Mouse (Mus musculus): ENCODE results near the gene Plxnc1.

Gene Plxnc1

DNA sequence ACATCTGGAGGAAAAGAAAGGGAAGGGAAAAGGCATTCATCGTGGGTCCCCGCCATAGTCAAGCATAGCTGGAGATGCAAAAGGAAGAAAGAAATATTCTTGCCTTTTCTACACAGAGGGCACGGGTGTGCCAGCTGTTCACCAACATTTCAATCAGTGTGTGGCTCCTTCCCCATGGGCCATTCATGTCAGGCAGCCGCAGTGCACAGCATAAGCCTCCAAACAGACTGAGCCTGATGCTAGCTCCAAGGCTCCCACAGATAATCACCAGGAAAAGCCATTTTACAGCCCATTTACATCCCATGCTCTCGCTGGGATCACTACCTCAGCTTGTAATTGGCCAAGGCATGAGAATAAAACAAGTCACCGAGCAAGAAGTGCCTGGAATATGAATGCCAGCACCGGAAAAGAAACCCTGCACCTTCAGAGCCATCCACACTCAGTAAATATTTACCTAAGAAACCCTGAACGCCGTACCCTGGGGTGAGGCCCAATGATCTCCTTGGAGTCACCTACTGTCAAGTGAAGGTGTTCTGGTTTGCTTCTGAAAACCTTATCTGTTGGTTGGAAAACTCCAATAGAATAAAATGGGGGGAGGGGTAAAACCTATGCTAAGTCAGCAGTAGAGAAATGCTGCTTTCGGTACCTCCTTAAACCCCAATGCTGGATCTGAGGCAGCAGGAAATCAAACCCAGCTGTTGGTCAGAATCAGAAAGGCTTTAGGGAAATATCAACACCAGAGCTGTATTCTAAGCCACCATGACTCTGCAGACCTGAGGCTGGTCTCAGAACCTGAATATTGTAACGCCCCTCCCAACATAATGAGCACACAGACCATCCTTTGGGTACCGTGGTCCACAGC lies 77.4 kb downstream of the Plxnc1 start:
- DNase-seq (ENCODE audit: low spot score) = no peak

DNA sequence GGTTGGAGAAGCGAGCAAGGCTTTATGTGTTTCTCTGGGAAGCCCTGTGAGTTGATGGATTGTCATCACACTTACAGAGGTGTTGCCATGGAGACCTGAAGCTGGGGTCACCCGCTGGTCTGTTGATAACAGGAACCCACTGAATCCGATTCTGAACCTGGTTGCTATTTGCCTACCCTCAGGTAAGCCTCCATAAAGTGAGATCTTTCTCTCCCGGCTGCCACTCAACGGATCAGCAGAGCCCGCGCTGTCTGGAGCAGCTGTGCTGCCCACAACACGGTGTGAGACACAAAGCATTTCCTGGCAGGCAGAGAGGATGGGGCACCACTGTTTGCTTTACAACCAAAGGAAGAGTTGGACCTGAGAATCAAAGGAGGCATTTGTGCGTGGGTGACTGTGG lies 79.4 kb downstream of the Plxnc1 start:
- no peak for DNase-seq (ENCODE audit: low spot score)

- no peak for DNase-seq (ENCODE audit: low spot score)
These were observed 80.3 kb downstream of the Plxnc1 start for GRCm38 (mm10) chr10:94864199-94864928.

GRCm38 (mm10) chr10:94863251-94863650 lies 81.4 kb downstream of the Plxnc1 start:
- DNase-seq (ENCODE audit: low spot score) = no peak

DNA sequence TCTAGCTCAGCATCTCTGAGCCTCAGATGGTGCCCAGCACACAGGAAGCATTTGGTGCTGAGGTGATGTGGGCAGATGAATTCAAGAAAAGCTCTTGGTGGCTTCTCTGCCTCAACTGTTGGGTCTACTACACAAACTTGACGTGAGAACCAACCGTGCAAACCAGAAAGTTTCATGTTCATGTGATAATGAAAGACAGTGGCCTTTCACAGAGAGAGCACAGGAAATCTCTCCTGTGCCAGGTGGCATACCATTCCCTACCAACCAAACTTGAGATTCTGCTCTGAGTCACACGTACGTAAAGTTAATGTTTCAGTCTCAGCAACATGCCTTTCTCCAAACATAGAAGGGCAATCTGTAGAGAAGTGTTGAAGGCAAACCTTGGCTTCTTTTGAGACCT lies 83.8 kb downstream of the Plxnc1 start:
- no peak for DNase-seq (ENCODE audit: low spot score)

GRCm38 (mm10) chr10:94858277-94859033 lies 86.2 kb downstream of the Plxnc1 start:
- no peak for DNase-seq (ENCODE audit: low spot score)

GRCm38 (mm10) chr10:94850565-94850964 lies 94.1 kb downstream of the Plxnc1 start:
- DNase-seq (ENCODE audit: low spot score) = no peak

DNA sequence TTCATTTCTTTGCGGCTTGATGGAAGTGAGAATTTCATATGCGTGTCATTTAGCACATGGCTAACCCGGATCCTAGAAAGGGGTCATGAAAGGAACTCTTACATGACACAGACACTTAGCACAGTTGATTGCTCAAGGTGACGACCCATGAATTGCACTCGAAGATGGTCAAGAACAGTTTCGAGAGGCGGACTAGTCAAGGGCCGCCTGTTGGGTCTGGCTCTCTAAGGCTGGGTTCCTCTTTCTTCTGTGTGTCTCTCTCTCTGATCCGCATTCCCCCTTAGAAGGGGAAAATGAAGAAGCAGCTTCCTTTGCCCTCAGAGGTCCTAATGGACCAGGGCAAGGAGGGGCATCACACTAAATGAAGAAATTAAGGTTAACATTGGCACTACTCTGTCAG lies 94.7 kb downstream of the Plxnc1 start:
- no peak for DNase-seq (ENCODE audit: low spot score)

- DNase-seq (ENCODE audit: low spot score) = no peak
These were observed 95.3 kb downstream of the Plxnc1 start for GRCm38 (mm10) chr10:94849360-94849759.

DNA sequence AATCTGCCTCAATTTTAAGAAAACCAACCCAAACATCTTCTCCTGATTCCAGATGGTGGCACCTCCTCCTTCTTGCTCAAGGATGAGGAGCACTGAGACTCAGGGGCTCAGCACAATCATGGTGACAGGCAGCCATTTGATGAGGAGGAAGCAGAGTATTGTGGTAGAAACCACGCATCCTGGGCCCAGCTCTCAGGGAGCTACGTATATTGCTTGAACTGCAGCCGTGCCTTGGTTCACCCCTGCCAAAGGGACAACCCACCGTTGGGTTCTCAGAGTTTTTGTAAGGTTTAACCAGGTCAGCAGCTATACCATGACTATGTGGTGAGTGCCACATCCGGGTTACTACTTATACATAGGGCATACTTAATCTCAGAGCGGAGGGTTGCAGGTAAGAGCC lies 96.3 kb downstream of the Plxnc1 start:
- no peak for DNase-seq (ENCODE audit: low spot score)

DNA sequence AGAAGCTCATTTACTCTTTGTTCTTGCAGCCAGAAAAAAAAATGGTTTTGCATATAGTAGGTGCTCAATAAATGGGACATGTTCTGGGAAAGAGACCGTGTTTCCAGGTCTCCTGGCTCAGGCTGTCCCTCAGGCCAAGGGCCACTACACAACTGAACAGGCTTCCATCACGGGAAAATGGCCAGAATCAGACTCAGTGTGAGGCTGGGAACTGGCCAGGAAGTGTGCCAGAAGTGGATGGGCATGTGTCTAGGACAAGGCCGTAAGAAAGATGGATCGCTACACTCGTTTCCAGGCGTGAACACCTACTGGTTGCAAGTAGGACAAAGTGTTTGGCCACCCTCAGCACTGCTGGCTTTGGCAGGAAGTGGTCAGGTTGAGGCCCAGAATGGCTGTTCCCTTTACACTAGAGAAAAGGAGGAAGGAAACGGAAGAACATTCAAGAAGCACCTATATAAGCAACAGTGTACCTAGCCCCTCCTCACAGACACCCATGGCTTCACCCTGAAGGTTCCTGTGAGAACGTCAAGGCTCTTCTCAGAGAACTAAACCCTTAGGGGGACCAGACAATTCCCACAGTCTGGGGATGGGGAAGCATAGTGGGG lies 98.0 kb downstream of the Plxnc1 start:
- DNase-seq (ENCODE audit: low spot score) = no peak

DNA sequence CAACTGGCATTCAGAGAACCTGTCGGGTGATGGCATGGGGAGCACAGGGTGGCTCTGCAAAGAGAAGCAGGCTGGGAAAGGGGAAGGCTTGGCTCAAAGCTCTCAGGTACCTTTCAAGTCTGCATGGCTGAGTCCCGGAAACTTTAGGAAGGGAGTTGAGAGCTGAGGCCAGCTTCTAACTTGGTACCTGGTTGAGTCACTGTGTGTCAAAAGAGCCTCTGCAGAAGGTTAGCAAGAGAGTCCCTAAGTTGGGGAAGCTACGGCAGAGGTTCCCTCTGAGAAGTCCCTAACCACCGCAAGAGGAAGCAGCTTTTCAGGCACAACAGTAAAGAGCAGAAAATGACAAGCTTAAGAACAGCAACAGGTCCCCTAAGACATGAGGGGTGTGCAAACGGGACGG lies 99.9 kb downstream of the Plxnc1 start:
- DNase-seq (ENCODE audit: low spot score) = no peak

- no peak for DNase-seq (ENCODE audit: low spot score)
These were observed 108.8 kb downstream of the Plxnc1 start for GRCm38 (mm10) chr10:94835874-94836273.

DNA sequence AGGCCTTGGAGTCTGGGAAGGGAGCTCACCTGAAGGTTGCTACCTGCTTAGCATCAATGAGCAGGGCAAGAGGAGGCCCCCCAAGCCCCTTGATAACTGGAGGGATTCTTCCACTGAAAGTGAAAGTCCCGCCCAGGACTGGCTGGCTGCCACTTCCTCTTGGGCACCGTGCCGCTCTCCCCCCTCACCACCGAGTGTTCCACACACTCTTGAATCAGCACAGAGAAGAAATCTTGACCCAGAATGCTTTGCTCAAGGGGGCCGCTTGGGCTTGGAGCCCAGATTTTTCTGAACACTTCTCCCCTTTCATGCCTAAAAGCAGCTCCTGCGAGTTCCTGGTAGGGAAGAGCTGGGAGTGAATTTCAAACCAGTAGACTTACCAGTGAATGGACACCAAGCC lies 115.2 kb downstream of the Plxnc1 start:
- DNase-seq (ENCODE audit: low spot score) = peak; percentile 70

DNA sequence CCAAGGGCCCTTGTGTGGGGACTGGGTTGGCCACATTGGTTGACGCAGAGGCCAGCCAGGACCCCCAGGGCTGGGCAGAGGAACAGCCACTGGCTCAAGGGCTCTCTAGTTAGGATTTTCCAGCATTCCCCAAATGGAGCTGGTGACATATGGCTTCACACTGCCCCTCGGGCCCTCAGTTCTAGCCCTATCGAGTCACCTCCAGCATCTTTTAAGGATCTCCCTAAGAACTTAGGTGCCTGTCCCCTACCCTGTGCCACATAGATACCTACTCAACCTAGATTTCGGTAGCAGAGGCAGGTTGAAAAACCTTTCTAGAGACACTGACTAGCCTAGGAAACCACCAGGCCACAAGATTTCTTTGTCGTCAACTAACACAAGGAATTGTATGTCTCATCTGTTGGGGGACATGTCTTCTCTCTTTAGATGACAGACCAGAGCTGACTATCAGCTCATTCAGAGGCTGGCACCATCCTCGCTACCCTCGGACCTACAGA lies 115.9 kb downstream of the Plxnc1 start:
- no peak for DNase-seq (ENCODE audit: low spot score)

- DNase-seq (ENCODE audit: low spot score) = no peak
These were observed 116.5 kb downstream of the Plxnc1 start for GRCm38 (mm10) chr10:94827890-94828733.

GRCm38 (mm10) chr10:94827325-94827724 lies 117.3 kb downstream of the Plxnc1 start:
- no peak for DNase-seq (ENCODE audit: low spot score)

DNA sequence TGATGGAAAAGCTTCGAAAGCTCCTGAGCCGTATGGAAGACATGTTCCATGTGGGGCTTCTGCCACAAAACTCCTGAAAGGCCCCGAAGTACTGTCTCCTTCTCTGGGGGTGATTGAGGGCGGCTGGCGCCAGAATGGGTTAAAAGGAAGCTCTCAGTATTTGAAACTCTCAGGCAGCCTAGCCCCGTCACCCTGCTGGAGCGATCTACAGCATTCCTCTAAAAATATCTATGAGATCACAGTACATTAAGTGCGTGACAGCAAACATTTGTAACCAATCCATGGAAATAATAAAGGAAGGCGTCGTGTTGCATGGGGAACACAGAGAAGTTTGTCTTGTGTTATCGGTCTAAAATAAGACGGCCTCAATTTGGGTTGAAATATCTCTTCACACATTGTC lies 118.2 kb downstream of the Plxnc1 start:
- DNase-seq (ENCODE audit: low spot score) = no peak

DNA sequence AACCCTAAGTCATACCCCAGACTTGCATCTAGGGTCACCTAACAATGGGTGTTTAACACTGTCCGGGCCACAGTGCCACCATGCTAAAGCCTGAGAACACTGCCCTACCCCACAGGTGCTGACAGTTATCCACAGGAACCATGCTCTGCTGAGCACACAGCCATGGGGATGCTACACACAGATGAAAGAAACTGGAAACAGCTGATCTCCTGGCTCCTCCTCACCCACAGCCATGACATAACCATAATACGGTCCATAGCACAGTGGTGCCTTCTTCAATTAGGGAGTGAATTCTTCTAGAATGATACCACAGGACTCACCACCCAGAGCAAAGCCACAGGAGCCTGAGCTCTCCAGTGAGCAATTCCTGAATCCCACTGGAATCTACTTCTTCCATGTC lies 118.7 kb downstream of the Plxnc1 start:
- no peak for DNase-seq (ENCODE audit: low spot score)

- DNase-seq (ENCODE audit: low spot score) = no peak
These were observed 120.5 kb downstream of the Plxnc1 start for GRCm38 (mm10) chr10:94823971-94824760.

Measured in MN1 (cell line).